Mouse (Mus musculus): ENCODE data around the gene Pilra.

Pilra gene

DNA sequence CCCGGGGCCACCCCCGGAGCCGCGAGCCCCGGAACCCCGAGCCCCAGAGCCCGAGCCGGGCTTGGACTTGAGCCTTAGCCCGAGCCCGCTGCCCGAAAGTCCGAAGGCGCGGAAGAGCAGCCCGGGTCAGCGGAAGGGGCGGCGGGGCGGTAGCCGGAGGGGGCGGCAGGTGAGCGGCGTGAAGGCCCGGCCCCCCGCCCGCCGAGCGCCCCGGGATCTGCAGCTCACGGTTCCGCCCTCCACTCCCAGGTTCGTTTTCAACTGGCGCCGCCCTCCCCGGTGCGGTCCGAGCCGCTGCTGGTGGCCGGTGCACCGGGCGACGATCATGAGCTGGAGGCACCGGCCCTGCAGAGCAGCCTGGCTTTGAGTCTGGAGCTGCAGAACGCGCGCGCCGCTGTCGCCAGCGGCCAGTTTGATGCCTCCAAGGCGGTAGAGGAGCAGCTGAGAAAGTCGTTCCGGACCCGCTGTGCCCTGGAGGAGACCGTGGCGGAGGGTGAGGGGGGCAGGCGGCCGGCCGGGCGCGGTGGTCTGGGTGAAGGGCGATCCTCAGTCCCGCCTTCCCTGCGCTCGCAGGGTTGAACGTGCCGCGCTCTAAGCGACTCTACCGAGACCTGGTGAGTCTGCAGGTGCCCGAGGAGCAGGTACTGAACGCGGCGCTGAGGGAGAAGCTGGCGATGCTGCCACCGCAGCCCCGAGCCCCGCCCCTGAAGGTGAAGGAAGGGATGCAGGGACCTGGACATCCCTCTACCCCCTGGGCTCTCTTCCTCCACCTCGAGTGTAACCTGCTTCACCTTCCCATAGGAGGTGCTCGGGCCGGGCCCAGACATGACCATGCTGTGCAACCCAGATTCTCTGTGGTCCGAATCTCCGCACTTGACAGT lies 56.8 kb downstream of the Pilra start:
- DNase-seq (ENCODE audit: low spot score in 2 of 2) = peak; percentile 48 to 59

DNA sequence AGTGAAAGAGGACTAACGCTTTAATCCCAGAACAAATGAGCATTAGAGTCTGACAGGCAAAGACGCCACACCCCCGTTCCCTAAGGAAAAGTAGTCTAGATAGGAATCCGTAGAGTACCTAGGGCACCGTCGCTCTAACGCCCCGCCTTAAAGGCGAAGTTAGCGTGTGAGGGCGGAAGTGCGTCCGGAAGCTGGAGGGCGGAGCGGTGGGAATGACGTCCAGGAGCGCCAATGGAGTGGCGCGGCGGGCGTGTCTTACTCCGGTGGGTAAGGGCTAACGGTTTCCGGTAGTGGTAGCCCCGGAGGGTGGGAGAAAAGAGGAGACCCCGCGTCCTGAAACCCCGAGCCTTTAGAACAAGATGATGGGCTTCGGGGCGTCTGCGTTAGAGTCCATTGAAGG lies 57.4 kb downstream of the Pilra start, which contains the start of gene Ppp1r35:
Gene Ppp1r35 (plus strand): TSS at position 215 of the 400 bp plus-strand sequence.
- peak; percentile 98 for DNase-seq (ENCODE audit: low spot score in 2 of 2)

DNA sequence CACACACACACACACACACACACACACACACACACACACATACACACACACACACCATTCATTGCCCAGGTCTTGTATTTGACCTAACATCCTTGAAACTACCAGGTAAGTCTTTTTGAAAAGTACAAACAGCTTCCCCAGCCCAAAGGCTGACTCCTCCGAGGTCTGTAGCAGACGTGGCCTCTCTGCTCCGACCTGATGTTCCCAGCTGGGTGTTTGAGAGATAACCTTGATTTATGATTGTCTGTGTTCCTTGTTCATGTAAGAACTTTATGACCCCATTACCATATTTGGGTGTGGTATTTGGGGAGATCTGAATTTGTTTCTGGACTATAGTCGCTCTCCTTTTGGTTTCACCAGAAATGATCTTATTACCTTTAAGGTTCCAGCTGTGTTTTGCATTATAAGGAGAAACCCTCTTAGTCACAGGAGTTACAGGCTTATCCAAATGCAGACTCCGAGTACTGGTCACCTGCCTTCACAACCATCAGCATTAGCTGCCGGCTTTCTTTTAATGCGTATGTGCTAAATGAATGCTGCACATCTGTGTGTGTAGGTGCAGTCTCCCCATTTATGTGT lies 58.7 kb downstream of the Pilra start:
- DNase-seq (ENCODE audit: low spot score in 2 of 2) = no peak

DNA sequence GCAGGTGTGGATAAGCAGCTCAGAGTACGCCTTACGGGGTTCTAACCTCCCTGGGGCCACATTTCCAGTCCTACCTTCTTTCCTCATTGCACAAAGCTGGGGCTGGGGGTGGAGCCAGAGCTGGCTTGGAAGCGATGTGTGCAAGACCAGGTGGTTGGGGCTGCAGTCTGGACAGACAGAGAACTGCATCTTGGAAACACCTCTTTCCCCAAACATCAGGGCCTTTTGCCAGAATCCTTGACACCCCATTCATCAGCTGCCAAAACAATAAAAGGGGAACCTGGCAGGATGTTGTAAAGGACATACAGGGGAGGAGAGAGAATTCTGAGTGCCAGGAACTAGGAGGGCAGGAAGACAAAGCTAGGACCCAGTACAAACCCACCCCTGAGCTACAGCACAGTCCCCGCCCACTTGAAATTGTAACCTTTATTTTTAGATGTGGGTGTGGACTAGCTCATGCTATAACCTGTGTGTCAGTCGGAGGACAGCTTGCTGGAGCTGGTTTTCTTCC lies 59.6 kb downstream of the Pilra start:
- DNase-seq (ENCODE audit: low spot score in 2 of 2) = no peak

DNA sequence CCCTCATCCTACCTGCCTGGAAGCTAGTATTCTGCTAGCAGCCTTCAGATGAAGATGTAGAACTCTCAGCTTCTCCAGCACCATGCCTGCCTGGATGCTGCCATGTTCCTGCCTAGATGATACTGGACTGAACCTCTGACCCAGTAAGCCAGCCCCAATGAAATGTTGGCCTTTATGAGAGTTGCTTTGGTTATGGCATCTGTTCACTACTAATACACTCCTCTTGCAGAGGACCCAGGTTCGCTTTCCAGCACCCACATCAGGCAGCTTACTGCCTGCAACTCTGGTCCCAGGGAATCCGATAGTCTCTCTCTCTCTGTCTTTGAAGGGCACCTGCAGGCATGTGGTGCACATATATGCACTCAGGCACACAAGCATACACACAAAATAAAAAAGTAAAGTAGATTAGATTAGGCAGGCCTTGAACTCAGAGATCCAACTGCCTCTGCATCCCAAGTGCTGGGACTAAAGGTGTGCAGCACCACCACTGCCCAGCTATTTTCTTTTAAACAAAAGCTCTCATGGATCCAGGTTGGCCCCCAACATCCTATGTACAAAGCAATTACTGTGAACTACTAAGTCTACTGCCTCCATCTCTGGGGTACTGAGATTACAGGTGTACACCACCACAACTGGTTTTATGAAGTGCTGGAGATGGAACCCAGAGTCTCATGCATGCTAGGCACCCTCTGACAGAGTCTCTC lies 60.3 kb downstream of the Pilra start:
- DNase-seq (ENCODE audit: low spot score in 2 of 2) = no peak

DNA sequence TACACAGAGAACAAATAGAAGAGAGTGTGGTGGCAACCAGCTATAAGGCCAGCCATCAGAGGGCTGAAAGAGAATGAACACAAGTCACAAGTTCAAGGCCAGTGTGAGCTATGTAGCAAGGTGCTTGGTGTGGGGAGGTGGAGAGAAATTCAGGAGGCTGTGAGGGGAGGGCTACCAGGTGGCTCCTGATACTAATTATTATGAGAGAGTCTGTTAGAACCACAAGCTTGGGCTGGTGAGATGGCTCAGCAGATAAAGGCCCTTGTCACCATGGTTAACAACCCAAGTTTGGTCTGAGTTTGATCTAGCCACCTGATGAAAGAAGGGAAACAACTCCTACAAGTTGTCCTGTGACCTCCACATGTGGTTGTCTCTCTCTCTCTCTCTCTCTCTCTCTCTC lies 63.3 kb downstream of the Pilra start:
- no peak for DNase-seq (ENCODE audit: low spot score in 2 of 2)
